Mouse (Mus musculus) forebrain, postnatal 0 days (tissue): ENCODE results near the gene Dag1. TPM values are rescaled to one million over a fixed set of nuclear protein-coding genes. Genes with fewer than 3 reads are reported as not detected.
A peak's percentile ranks its signal among the peaks of the same experiment; 100 is the strongest.

ENCODE experiments used
- ATAC-seq: fragments of 200-750 bp; cut with Nextera tagmentation; 2 replicates; pipeline ENCODE4 v1.8.0; 2017; ENCODE audit warnings: mild to moderate bottlenecking, moderate library complexity
- DNase-seq: peaks from one replicate; pipeline ENCODE4 v3.0.0-alpha.2; 2015
- H3K27ac ChIP-seq: fragments of 300-500 bp; sonication (generic); 2 replicates; pipeline ENCODE4 v1.5.1; 2014; ENCODE audit warnings: low read depth, mild to moderate bottlenecking, antibody characterized with exemption, low read length, moderate library complexity, mixed read lengths
- H3K27me3 ChIP-seq: fragments of 300-500 bp; sonication (generic); 2 replicates; pipeline ENCODE4 v1.6.1; 2014; ENCODE audit warnings: mild to moderate bottlenecking, low read length, mixed read lengths; ENCODE audit not compliant: insufficient read depth
- H3K36me3 ChIP-seq: fragments of 300-500 bp; sonication (generic); 2 replicates; pipeline ENCODE4 v1.6.1; 2014; ENCODE audit warnings: mild to moderate bottlenecking, moderate library complexity; ENCODE audit not compliant: insufficient read depth
- H3K4me1 ChIP-seq: fragments of 300-500 bp; sonication (generic); 2 replicates; pipeline ENCODE4 v1.6.1; 2014; ENCODE audit warnings: antibody characterized with exemption; ENCODE audit not compliant: insufficient read depth
- H3K4me2 ChIP-seq: fragments of 300-500 bp; sonication (generic); 2 replicates; pipeline ENCODE4 v1.6.1; 2014; ENCODE audit warnings: low read depth, mild to moderate bottlenecking, moderate library complexity
- H3K4me3 ChIP-seq: fragments of 300-500 bp; sonication (generic); 2 replicates; pipeline ENCODE4 v1.5.1; 2014; ENCODE audit warnings: low read depth, low read length, mixed read lengths
- H3K9ac ChIP-seq: fragments of 300-500 bp; sonication (generic); 2 replicates; pipeline ENCODE4 v1.6.1; 2014; ENCODE audit warnings: mild to moderate bottlenecking
- H3K9me3 ChIP-seq: fragments of 300-500 bp; sonication (generic); 2 replicates; pipeline ENCODE4 v1.6.1; 2016; ENCODE audit warnings: low read length
- CTCF ChIP-seq: sonication (generic); IDR thresholded peaks from 2 replicates; pipeline ENCODE4 v1.5.1; 2016; ENCODE audit warnings: antibody characterized with exemption, control low read depth, low read depth
- WGBS: fragments of 180-500 bp; shearing (Covaris S2); extraction: QIAGEN DNeasy Blood & Tissue Kit; methylation state at CpG from one replicate; pipeline ENCODE4 v1.1.7; 2014; 5-methylcytosine and 5-hydroxymethylcytosine counted together
- polyA plus RNA-seq: library from polyadenylated mRNA; unstranded; fragments of >200 nt; fragmentation: Nextera tagmentation; extraction: Ambion mirVana; gene quantifications from 2 replicates; pipeline ENCODE4 v1.2.1, GENCODE M21; 2015
- total RNA-seq: library from RNA; depleted of rRNA; stranded (reverse); fragments of >200 nt; gene quantifications from 2 replicates; pipeline ENCODE4 v1.2.3, GENCODE M21; 2014; rRNA removed

Gene Dag1
- total and polyA plus RNA-seq, 2 experiments from 2014 or later: 77.4 to 114 TPM

DNA sequence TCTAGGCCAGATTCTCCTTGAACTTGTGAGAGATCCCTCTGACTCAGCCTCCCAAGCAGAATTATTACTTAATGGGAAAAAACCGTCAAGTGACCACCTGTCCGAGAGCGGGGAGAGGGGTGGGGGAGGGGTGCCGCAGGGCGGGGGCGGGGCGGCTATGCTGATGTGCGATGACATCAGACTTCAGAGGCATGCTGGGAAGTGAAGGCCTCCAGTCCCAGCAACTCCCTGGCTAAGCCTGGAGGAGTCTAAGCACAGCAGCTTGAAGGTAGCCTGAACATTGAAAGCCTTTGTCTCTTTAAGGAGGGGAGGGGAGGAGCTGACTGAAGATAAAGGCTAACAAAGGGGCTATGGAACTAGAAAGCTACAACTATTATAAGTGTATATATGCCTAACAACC lies 98.6 kb downstream of the Dag1 start:
- Histone ChIP-seq H3K27me3 (no peaks in the 10 kb centered on the region), H3K9ac (no peak overlapping the region), H3K4me2 (no peak overlapping the region), H3K27ac (no peak overlapping the region), H3K4me1 (no peaks in the 10 kb centered on the region), H3K9me3 (no peaks in the 10 kb centered on the region), H3K4me3 (no peak overlapping the region), H3K36me3 (no peaks in the 10 kb centered on the region)
- WGBS: 42% methylated on average over 8 of the region's 8 CpGs
- TF ChIP-seq CTCF: no peak
- ATAC-seq (no peak), DNase-seq (no peak)

DNA sequence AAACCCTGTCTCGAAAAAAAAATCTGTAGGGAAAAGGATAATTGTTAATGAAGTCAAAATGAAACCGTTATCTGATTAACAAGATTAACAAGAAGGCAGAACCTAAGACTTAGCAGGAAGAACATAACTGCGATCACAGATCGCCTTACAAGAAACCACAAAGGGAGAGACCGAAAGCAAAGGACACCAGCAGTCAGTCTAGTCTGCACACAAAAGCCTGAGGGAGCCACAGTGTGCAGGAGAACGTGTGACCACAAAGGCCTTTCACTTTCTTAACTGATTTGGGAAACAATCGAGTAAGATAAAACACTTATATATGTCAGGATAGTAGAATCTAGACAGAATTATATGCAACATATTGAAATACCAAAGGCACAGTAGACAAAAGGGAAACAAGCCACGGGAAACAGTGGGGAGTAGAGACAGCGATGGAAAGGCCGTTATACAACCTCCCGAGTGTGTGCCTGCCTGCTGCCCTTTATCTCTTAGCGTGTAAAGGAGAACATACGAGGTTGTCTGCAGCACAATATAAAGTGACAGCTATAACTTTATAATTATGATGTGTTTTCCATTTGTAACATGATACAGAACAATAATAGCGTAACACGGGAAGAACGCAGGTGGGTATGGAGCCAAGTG lies 100.0 kb downstream of the Dag1 start:
- Histone ChIP-seq H3K36me3 (no peaks in the 10 kb centered on the region), H3K27me3 (no peaks in the 10 kb centered on the region), H3K9me3 (no peaks in the 10 kb centered on the region), H3K4me3 (no peak overlapping the region), H3K27ac (no peak overlapping the region), H3K4me1 (no peaks in the 10 kb centered on the region), H3K4me2 (no peak overlapping the region), H3K9ac (no peak overlapping the region)
- WGBS: 74% methylated on average over 16 of the region's 16 CpGs
- no peak for TF ChIP-seq CTCF
- ATAC-seq: no peak
- DNase-seq: no peak

DNA sequence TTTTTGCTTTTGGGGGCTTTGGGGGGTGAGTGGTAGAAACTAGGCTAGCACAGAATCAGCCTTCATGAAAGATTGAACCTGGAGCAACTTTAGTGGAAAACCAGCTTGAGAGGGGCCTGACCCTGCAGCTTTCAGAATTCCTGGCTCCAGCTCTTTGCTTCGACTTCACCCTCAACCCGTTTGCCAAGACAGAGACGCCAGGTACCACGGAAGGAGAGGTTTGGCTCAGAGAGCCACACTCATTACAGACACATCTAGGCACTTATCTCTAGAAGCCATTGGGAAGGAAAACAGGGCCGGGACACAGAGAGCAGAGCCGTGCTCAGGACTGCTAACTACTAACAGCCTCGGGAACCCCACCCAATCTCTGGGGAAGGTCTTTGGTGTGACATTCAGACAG lies 105.9 kb downstream of the Dag1 start:
- no peak overlapping the region for H3K9ac ChIP-seq
- H3K27ac ChIP-seq: 0 out of 2 replicates have a peak overlapping the region, but pooled peaks have one; percentile 15
- H3K36me3 ChIP-seq: no peaks in the 10 kb centered on the region
- no peak overlapping the region for H3K4me2 ChIP-seq
- 65% methylated on average over 7 of the region's 7 CpGs for WGBS
- DNase-seq: no peak
- no peaks in the 10 kb centered on the region for H3K27me3 ChIP-seq
- H3K4me1 ChIP-seq: no peaks in the 10 kb centered on the region; the same call in 1 of the 2 replicates
- no peak overlapping the region for H3K4me3 ChIP-seq
- no peaks in the 10 kb centered on the region for H3K9me3 ChIP-seq
- no peak for ATAC-seq
- TF ChIP-seq CTCF: no peak

DNA sequence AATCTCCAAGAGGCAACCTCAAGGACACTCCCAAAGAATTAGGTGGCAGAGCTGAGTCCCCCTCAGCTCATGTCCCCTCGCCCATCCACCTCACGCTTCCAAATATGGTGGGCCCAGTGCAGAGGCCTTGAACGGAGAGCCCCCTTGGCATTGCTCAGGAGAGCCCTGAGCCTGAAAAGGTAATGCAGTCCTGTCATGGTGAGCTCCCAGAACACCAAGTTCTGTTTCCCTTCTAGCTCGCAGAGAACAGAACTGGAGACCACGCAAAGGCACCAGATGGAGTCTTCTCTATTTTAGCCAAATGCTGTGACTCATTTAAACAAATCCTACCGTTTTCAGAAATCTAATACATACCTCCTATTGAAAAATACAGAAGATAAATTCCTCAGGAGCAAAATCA lies 106.3 kb downstream of the Dag1 start:
- DNase-seq (no peak), ATAC-seq (no peak)
- H3K27me3 ChIP-seq: no peaks in the 10 kb centered on the region
- 74% methylated on average over 6 of the region's 6 CpGs for WGBS
- no peak overlapping the region for H3K4me2 ChIP-seq
- H3K4me3 ChIP-seq: no peak overlapping the region
- no peak overlapping the region for H3K9ac ChIP-seq
- no peak for TF ChIP-seq CTCF
- H3K36me3 ChIP-seq: no peaks in the 10 kb centered on the region
- no peaks in the 10 kb centered on the region; the same call in 1 of the 2 replicates for H3K4me1 ChIP-seq
- H3K27ac ChIP-seq: 0 out of 2 replicates have a peak overlapping the region, but pooled peaks have one; percentile 15
- no peaks in the 10 kb centered on the region for H3K9me3 ChIP-seq

DNA sequence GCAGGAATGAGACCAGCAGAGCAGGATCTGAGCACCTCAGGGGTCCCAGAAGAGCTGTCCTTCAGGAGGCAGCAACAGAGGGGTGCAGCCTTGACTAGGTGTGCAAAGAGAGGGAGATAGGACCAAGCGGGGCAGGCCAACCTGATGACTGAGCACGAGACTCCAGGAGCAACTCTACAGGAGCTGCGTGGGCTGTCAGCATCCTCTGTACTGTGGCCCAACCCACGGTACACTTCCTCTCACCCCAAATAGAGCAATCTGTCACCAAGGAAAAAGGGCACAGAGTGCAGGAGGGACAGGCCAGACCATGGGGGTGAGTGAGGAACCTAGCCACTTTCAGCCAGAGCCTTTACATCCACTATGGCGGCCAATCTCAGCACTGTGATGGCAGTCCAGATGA lies 107.0 kb downstream of the Dag1 start:
- no peak for TF ChIP-seq CTCF
- Histone ChIP-seq H3K27me3 (no peaks in the 10 kb centered on the region), H3K9me3 (no peaks in the 10 kb centered on the region), H3K4me1 (no peaks in the 10 kb centered on the region; the same call in 1 of the 2 replicates), H3K27ac (no peak overlapping the region), H3K36me3 (no peaks in the 10 kb centered on the region), H3K4me3 (no peak overlapping the region), H3K9ac (no peak overlapping the region), H3K4me2 (no peak overlapping the region)
- DNase-seq (no peak), ATAC-seq (no peak)
- WGBS: 87% methylated on average over 5 of the region's 5 CpGs

DNA sequence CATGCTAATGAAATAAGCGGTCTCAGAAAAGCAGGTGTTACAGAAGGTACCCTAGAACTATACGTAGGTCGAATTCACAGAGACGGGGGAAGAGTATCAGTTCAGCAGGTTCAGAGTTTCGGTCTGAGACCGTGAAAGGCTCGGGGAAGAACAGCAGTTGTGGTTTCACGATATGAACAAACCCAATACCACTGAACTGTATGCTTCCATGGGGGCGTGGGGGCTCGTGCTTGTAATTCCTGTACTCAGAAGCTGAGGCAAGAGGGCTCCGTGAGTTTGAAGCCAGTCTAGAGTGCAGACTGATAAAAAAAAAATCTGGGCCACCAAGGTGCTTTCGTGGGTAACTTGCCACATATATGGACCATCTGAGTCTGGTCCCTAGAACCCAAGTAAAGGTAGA lies 108.9 kb downstream of the Dag1 start:
- WGBS: 85% methylated on average over 12 of the region's 12 CpGs
- Histone ChIP-seq H3K36me3 (no peaks in the 10 kb centered on the region), H3K4me2 (no peak overlapping the region), H3K27ac (no peak overlapping the region), H3K4me1 (no peaks in the 10 kb centered on the region; the same call in 1 of the 2 replicates), H3K9ac (no peak overlapping the region), H3K27me3 (no peaks in the 10 kb centered on the region), H3K9me3 (no peaks in the 10 kb centered on the region), H3K4me3 (no peak overlapping the region)
- no peak for DNase-seq
- no peak for TF ChIP-seq CTCF
- ATAC-seq: no peak

Other genes starting within 250 kb of the Dag1 start
- 17.5 and 18.6 TPM in 2 replicates for gene Gmppb, start 214.7 kb downstream of the Dag1 start, total RNA-seq
- gene Gmppb, start 214.7 kb downstream of the Dag1 start, polyA plus RNA-seq: 15.5 and 16.0 TPM in 2 replicates
- gene Amigo3, start 210.8 kb downstream of the Dag1 start, total RNA-seq: 2.9 and 3.4 TPM in 2 replicates
- 1.4 and 1.5 TPM in 2 replicates for gene Amigo3, start 210.8 kb downstream of the Dag1 start, polyA plus RNA-seq
- gene Mst1, start 183.5 kb downstream of the Dag1 start, total RNA-seq: 0.10 TPM in 1 of 2 replicates, not detected in the other
- gene Mst1, start 183.5 kb downstream of the Dag1 start, polyA plus RNA-seq: not detected in 2 replicates
- gene Rnf123, start 180.6 kb downstream of the Dag1 start, total RNA-seq: 32.0 and 35.8 TPM in 2 replicates
- 25.4 and 37.0 TPM in 2 replicates for gene Rnf123, start 180.6 kb downstream of the Dag1 start, polyA plus RNA-seq
- gene Apeh, start 169.4 kb downstream of the Dag1 start, total RNA-seq: 24.5 and 27.9 TPM in 2 replicates
- 28.2 and 30.0 TPM in 2 replicates for gene Apeh, start 169.4 kb downstream of the Dag1 start, polyA plus RNA-seq
- gene Bsn, start 73.6 kb downstream of the Dag1 start, total RNA-seq: 27.4 and 34.1 TPM in 2 replicates
- gene Bsn, start 73.6 kb downstream of the Dag1 start, polyA plus RNA-seq: 3.0 and 5.5 TPM in 2 replicates
- gene Nicn1, start 26.5 kb upstream of the Dag1 start, total RNA-seq: 66.6 and 67.7 TPM in 2 replicates
- 115 and 134 TPM in 2 replicates for gene Nicn1, start 26.5 kb upstream of the Dag1 start, polyA plus RNA-seq
- gene Amt, start 32.9 kb upstream of the Dag1 start, total RNA-seq: 25.9 and 32.6 TPM in 2 replicates
- 14.6 and 20.1 TPM in 2 replicates for gene Amt, start 32.9 kb upstream of the Dag1 start, polyA plus RNA-seq
- 119 and 126 TPM in 2 replicates for gene Rhoa, start 42.2 kb upstream of the Dag1 start, total RNA-seq
- gene Rhoa, start 42.2 kb upstream of the Dag1 start, polyA plus RNA-seq: 238 and 271 TPM in 2 replicates
- gene Tcta, start 42.2 kb upstream of the Dag1 start, total RNA-seq: 47.7 and 50.0 TPM in 2 replicates
- 59.2 and 66.2 TPM in 2 replicates for gene Tcta, start 42.2 kb upstream of the Dag1 start, polyA plus RNA-seq
- 184 and 264 TPM in 2 replicates for gene Gpx1, start 74.9 kb upstream of the Dag1 start, total RNA-seq
- gene Gpx1, start 74.9 kb upstream of the Dag1 start, polyA plus RNA-seq: 446 and 498 TPM in 2 replicates
- gene Usp4, start 83.9 kb upstream of the Dag1 start, total RNA-seq: 112 and 134 TPM in 2 replicates
- 93.9 and 112 TPM in 2 replicates for gene Usp4, start 83.9 kb upstream of the Dag1 start, polyA plus RNA-seq
- 2.8 and 4.2 TPM in 2 replicates for gene 1700102P08Rik, start 128.8 kb upstream of the Dag1 start, total RNA-seq
- gene 1700102P08Rik, start 128.8 kb upstream of the Dag1 start, polyA plus RNA-seq: 0.87 and 1.2 TPM in 2 replicates
- 1.8 and 1.9 TPM in 2 replicates for gene Ccdc36, start 164.5 kb upstream of the Dag1 start, total RNA-seq
- 1.2 and 1.8 TPM in 2 replicates for gene Ccdc36, start 164.5 kb upstream of the Dag1 start, polyA plus RNA-seq
- gene BC048562, start 172.5 kb upstream of the Dag1 start, total RNA-seq: not detected in 2 replicates
- not detected in 2 replicates for gene BC048562, start 172.5 kb upstream of the Dag1 start, polyA plus RNA-seq
- gene Ccdc71, start 196.6 kb upstream of the Dag1 start, total RNA-seq: 37.2 and 38.7 TPM in 2 replicates
- gene Ccdc71, start 196.6 kb upstream of the Dag1 start, polyA plus RNA-seq: 51.6 and 55.8 TPM in 2 replicates
- 68.7 and 95.6 TPM in 2 replicates for gene Klhdc8b, start 197.6 kb upstream of the Dag1 start, total RNA-seq
- gene Klhdc8b, start 197.6 kb upstream of the Dag1 start, polyA plus RNA-seq: 45.5 and 56.5 TPM in 2 replicates
- 22.5 and 36.3 TPM in 2 replicates for gene Lamb2, start 215.8 kb upstream of the Dag1 start, total RNA-seq
- gene Lamb2, start 215.8 kb upstream of the Dag1 start, polyA plus RNA-seq: 9.1 and 12.5 TPM in 2 replicates
- gene Usp19, start 226.6 kb upstream of the Dag1 start, total RNA-seq: 90.3 and 97.0 TPM in 2 replicates
- gene Usp19, start 226.6 kb upstream of the Dag1 start, polyA plus RNA-seq: 32.2 and 41.5 TPM in 2 replicates
- 121 and 155 TPM in 2 replicates for gene Qars, start 243.7 kb upstream of the Dag1 start, total RNA-seq
- gene Qars, start 243.7 kb upstream of the Dag1 start, polyA plus RNA-seq: 55.1 and 59.5 TPM in 2 replicates